Mouse (Mus musculus) spleen, postnatal 10 days (tissue): ENCODE data around the gene Pms2.

Experiments used
- DNase-seq, 2 experiments: peaks; one replicate each; pipeline ENCODE4 v3.0.0; 2021 to 2022; ENCODE audit warnings: low spot score in 2 of 2

The Pms2 gene

GRCm38 (mm10) chr5:143909417-143910400 lies at the start of gene Pms2, which contains the start of gene Aimp2:
Gene Pms2, plus strand, starts transcription at chr5:143909964.
Gene Aimp2, minus strand, starts transcription at chr5:143909847.
- DNase-seq, result peak; percentile 87 to 94

GRCm38 (mm10) chr5:143871547-143872169 lies 38.1 kb upstream of the Pms2 start:
- no peak for DNase-seq

GRCm38 (mm10) chr5:143874571-143874970 lies 35.2 kb upstream of the Pms2 start:
- DNase-seq, result no peak

DNA sequence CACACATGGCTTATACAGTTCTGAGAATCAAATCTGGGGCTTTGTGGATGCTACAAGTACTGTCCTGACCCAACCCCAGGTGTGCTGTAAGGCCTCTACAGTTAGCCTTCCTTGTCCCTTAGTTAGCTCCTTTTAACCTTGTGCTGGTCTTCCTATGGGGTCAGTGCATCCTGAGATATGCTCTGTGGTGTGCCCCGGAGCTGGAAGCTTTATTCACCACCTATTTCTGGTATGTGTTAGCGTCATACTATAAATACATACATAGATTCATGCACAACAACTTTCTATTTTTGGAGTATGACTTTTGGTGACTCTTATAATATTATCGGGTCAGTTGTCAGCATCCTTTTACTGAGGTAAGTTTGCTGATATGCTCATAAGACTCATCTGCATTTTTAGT lies 24.5 kb upstream of the Pms2 start:
- DNase-seq, result no peak

- DNase-seq, result no peak
Observed at GRCm38 (mm10) chr5:143890741-143891140, 19.0 kb upstream of the Pms2 start.

GRCm38 (mm10) chr5:143892255-143892886 lies 17.4 kb upstream of the Pms2 start:
- no peak for DNase-seq

DNA sequence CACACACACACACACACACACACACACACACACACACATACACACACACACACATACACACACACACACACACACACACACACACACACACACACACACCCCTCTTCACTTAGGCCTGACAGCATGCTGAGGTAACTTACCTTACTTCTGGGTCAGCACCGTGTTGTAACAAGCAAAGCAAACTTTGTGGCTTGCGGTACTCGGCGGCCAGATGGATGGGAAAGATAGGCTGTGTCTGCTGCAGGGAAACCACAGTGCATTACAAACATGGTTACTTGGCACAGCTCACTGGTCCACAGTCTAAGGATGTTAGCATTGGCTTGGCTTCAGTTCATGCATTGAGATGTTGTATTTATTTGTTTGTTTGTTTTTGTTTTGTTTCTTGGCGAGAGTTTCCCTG lies 16.4 kb upstream of the Pms2 start:
- DNase-seq, result no peak

- DNase-seq, result no peak
Observed at GRCm38 (mm10) chr5:143897635-143898330, 12.0 kb upstream of the Pms2 start, which contains the start of gene Ankrd61. Gene Ankrd61, minus strand, starts transcription at chr5:143897685.

- no peak for DNase-seq
Observed at GRCm38 (mm10) chr5:143902111-143902510, 7.7 kb upstream of the Pms2 start.

GRCm38 (mm10) chr5:143903813-143904212 lies 6.0 kb upstream of the Pms2 start:
- no peak for DNase-seq

DNA sequence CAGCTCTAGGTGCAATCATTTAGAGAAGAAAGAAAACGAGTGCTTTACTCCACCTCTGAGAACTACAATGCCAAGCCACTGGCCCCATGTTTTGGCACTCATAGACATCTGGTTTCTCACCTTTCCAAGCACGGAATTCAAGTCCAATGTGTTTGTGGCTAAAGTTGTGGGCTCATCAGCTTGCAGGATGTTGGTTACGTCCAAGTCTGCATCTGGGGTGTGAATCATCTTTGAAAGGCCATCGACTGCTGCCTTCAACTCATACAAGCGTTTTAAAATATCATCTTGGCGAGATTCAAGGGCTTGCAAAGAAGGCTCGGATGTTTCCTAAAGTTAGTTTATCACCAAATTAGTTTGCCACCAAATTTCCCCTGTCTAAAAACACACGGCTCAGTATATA lies 3.3 kb upstream of the Pms2 start:
- DNase-seq, result no peak

DNA sequence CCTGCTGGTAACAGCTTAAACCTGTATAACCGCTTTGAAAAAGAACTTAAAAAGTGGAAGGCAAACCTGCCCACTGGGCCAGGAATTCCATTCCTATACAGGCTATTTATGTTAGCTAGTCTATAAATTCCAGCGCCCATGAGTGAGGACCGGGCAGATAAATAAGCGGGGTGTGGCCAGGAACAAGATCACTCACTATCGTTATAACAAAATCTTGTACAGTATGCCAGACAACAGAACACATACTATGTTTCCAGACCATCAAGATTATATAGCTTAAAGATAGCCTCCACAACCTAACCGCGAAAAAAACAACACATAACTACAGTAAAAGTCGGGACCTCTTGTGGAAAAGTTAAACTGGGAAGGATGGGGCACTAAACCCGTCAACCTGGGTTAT lies 838 bp upstream of the Pms2 start:
- no peak for DNase-seq

DNA sequence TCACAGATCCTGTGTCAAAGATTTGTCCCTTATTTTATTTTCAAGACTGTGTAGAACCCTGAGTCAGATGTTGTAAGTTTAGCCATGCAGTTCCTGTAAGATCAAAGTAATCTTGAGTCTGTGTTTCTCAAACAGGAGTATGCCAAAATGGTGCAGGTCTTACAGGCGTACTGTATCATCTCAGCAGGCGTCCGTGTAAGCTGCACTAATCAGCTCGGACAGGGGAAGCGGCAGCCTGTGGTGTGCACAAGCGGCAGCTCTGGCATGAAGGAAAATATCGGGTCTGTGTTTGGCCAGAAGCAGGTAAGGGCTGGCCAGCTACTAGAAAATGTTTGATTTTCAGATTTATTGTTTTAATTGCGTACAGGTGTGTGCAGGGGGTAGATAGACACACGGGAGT lies 6.5 kb downstream of the Pms2 start:
- no peak for DNase-seq

- peak in 1 of 2 experiments; percentile 76 for DNase-seq
Observed at GRCm38 (mm10) chr5:143917418-143917817, 7.7 kb downstream of the Pms2 start.

- no peak for DNase-seq
Observed at GRCm38 (mm10) chr5:143918120-143918519, 8.4 kb downstream of the Pms2 start.

DNA sequence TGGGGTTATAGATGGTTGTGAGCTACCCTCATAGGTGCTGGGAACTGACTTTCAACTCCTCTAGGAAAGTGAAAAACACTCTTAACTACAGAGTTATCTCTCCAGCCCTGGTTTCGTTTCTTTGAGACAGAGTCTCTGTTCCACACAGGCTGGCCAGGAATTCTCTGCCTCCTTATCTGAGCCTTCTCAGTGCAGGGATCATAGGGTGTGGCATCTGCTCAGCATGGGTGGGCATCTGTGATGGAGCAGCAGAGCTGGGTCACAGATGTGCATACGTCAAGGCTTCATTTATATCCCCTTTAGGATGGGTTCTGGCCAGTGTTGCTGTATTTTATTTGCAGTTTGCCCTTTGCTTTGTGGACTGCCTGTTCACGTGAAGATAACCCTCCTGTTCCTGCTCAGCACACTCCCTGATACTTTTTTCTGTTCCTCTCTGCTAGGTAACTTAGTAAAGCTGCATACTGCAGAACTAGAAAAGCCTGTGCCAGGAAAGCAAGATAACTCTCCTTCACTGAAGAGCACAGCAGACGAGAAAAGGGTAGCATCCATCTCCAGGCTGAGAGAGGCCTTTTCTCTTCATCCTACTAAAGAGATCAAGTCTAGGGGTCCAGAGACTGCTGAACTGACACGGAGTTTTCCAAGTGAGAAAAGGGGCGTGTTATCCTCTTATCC lies 15.2 kb downstream of the Pms2 start:
- DNase-seq, result peak in 1 of 2 experiments; percentile 36

GRCm38 (mm10) chr5:143927875-143928274 lies 18.1 kb downstream of the Pms2 start, which contains the start of gene Gm42421:
Gene Gm42421, plus strand, starts transcription at chr5:143928175.
- no peak for DNase-seq

GRCm38 (mm10) chr5:143929291-143929690 lies 19.5 kb downstream of the Pms2 start:
- DNase-seq, result no peak

DNA sequence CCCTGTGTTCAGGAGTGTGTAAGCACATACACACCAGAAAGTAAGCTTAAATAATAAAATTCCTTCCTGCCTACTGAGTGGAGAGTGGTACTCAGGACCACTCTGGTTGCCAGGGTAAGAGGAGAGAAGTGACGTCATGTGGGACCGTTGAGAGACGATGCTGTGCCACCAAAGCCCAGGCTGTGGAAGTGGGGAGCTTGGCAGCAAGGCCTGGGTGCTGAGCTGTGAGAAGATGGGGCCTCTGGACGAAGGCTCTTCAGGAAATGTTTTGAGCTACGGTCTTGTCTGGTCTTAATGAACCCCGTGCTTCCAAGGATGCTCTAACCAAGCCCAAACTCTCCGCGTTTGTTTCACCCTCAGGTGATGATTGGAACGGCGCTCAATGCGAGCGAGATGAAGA lies 20.9 kb downstream of the Pms2 start:
- no peak for DNase-seq

DNA sequence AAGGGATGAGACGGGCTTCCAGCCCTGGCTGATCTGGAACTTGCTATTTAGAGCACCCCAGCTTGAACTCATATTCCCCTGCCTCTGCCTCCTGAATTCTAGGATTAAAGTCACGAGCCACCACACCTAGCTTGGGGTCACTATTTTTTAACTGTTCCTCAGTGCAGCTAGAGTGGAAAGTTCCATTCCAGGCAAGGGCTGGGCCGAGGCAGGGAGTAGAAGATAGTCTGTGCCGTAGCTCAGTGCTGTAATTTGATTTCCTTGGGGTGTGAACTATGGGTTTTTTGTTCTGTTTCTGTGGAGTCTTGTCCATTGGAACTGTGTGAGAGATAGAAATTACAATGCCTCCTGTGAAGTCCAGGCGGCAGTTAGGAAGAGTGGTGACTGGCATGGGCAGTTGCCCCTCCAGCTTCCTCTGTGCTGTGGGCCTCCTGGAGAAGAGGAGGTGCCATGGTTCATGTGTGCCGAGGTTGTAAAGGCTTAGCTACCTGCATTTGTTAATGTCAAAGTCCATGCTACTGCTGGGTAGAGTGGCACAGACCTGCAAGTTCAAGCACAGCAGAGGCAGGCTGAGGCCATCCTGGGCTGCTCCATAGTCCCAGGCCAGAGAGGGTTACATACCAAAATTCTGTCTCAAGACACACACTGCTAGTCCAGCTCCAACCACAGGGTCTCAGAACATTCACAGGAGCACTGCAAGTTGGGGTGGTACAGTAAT lies 22.3 kb downstream of the Pms2 start:
- no peak for DNase-seq
